Mouse (Mus musculus) lung, adult 18-20 months (tissue): ENCODE measurements around the gene Trappc2l.

Experiments
- DNase-seq, 2 experiments: peaks; one replicate each; pipeline ENCODE4 v3.0.0; 2022; ENCODE audit warnings: mixed read lengths in 2 of 2

Gene Trappc2l

DNA sequence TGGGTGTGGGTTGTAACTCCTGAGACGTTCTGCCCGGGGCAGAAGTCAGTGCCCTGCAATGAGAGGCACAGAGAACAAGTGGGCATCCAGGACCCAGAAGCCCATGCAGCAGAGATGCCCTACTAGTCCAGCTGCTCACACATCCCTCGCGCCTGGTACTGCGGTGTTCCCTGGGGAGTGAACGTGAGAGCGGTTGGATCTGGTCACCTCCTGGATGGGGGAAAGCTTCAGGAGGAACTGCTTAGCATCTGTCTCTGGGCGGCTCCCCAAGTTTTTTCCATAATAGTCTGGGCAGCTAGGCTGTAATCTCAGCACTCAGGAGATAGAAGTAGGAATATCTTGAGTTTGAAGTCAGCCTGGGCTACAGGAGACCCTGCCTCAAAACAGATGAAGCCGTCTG is 26.5 kb upstream of the Trappc2l start:
- DNase-seq = no peak

DNA sequence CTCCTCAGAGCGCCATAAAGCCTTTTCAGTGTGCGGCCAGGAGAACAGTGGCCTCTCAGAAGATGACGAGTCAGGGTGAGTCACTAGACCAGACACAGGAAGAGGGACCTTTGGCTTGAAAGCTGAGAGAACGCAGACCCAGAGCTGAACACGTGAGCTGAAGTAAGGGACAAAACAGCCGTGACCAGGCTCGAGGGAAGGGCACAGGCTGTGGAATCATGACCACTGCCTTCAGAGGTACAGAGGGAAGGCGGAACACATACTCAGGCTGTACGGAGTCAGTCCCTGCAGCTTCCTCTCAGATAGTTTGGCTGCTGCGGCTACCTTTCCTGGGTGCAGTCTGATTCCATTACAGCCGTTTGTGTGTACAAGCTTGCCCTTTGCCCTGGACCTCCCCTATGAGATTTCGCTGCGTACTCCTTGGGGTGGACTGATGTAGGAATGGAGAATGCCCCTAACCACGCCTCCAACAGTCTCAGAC is 26.0 kb upstream of the Trappc2l start:
- peak in 1 of 2 experiments; percentile 14 for DNase-seq

GRCm38 (mm10) chr8:122586171-122586570 is 25.3 kb upstream of the Trappc2l start:
- DNase-seq = no peak

GRCm38 (mm10) chr8:122586749-122587148 is 24.7 kb upstream of the Trappc2l start:
- no peak for DNase-seq

DNA sequence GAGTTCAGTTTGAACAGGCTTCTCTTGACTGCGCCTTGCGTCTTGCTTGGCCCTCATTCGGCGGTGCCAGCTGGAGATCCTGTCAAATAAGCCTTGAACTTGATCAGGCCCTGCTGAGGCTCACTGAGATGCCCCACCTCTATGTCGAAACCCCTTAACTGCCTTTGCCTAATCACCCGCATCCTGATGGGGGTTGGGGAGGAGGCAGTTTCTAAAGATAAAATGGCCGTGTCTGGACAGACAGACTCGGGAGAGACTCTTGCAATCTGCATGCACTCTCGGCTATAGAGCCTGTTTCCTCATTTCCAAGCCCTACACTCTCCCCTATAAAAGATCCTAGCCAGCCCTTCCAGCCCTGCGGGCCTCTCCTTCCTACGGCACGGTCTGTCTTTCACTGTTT is 18.2 kb upstream of the Trappc2l start:
- DNase-seq = peak in 1 of 2 experiments; percentile 18

GRCm38 (mm10) chr8:122593783-122594507 is 17.5 kb upstream of the Trappc2l start:
- no peak for DNase-seq

- no peak for DNase-seq
Observed at GRCm38 (mm10) chr8:122596031-122596430, 15.4 kb upstream of the Trappc2l start.

- DNase-seq = no peak
Observed at GRCm38 (mm10) chr8:122600666-122601065, 10.8 kb upstream of the Trappc2l start.

DNA sequence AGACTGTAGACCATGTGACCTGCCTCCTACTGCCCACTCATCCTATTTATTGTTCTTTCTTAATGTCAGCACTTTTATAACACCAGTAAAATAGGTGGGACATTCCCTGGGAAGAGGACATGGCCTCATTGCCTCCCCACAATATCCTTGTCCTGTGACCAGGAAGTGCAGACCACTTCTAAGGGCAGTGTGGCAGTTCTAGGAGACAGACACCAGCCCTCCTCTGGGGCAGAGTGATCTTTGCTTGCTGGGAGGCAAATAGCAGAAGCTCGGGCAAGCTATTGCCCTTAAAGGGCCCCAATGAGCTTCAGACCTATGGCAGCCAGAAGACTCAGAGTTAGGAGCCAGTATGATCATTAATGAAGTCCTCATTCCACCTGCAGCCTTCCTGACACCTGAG is 6.8 kb upstream of the Trappc2l start:
- no peak for DNase-seq

DNA sequence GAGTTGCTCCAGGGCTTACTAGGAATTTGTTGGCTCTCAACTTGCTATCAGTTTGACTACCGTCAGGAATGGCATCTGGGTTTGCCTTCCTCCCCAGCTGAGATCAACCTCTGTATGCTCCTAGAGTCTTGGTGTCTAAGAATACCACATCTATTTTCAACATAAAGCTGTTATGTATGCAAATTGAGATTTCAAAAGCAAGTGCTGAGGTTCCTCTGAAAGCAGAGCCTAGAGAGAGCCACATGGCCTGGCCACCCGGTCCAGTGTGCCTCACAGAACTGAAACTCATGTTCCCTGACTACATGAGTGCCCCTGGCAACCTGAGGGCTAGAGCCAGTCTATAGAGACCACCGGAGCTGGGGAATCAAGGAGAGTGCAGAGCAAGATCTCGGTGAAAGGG is 6.1 kb upstream of the Trappc2l start:
- DNase-seq = no peak

GRCm38 (mm10) chr8:122606810-122607209 is 4.6 kb upstream of the Trappc2l start:
- no peak for DNase-seq

GRCm38 (mm10) chr8:122610209-122610608 is 1.2 kb upstream of the Trappc2l start:
- no peak for DNase-seq

DNA sequence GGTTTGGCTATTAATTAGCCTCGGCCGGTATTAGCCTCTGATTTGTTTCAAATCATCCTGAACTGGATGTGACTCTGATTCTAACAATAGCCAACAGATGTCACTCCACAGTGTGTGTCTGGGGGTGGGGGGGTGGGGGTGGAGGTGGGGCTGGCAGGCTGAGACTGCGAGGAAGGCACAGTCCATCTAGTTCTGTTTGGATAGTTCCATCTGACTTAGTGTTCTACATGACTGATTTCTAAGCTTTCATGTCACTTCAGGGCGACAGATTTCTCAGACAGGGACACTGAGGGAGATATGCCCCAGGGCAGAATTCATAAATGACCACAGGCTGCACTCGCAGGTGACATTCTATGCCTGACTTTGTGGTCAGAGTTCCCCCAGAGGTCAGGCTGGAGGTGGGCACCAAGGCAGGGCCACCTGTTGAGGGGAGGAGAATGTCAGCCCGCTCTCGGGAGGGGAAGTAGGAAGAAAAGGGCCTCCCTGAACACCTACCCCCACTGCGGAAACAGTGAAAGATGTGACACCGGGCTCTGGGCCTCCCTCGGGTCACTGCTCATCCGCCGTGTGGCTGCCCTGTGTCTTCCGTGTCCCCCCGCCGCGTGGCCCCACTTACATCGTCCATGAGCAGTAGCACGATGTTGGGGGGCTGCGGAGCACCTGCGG is 695 bp upstream of the Trappc2l start:
- no peak for DNase-seq

- peak; percentile 43 to 63 for DNase-seq
Observed at GRCm38 (mm10) chr8:122616181-122616905, 4.9 kb downstream of the Trappc2l start.

DNA sequence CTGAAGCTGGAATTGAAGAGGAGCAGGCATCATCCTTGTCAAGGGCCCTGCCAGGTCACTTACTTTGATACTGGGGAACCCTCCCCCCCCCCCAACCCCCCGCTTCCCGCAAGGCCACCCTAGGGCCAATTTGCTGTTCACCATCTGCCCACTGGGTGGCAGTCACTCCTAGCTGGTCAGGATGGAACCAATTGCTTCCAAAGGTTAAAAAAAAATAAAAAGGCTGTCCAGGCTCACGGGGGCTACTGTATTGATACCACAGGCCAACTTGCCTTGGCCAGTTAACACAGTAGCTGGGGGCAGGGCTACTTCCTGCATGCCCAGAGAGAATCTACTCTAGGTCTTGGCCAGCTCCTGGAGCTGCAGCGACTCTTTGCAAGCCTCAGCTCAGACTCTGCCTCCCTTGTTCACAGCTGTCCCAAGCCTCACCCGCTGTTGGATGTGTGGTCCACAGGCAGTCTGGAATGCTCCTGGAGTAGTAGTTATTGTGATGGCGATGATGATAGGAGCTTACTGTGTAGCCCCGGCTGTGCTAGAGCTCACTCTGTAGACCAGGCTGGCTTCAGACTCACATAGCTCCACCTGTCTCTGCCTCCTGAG is 6.6 kb downstream of the Trappc2l start:
- peak; percentile 79 to 87 for DNase-seq

DNA sequence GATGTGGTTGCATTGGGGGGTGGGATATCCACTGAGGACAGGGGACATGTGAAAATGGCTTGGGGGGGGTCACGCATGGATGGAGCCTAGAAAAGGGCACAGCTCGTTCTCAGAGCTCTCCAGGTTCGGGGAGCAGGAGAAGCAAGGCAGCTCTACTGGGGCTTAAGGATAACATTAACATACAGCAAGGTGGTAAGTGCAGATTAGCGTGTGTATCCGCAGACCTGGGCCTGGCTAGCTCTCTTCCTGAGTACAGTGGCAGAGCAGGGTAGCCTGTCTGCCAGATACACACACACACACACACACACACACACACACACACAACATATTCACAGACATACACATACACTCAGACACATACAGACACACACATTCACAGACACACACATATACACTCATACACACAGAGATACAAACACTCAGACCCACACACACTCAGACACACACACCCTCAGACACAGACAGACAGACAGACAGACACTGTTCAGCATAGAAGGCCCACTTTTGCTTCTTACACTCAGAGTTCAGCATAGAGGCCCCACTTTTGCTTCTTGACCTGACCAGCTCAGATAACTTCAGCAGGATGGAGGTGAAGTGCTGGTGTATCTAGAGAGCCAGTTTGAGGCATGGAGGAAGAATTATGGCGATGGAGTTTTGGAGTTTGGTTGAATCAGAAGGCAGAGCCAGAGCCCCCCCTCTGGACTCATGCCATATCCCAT is 7.4 kb downstream of the Trappc2l start:
- DNase-seq = no peak

DNA sequence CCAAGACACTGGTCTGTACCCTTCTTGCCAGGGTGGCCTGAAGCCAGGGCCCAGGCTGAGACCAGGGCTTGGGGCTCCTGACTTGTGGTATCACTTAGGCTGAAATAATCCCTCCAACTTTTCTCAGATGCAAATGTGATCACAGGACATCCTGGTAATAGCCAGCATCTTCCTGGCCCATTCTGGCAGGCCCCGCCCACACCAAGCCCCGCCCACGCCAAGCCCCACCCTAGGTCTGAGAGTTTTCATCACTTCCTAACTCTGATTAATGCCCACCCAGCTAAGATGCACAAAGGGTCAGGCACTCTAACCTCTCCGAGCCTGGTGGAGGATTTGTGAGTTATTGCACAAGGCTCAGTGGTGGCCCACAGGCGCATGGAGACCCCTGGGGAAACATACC is 9.0 kb downstream of the Trappc2l start:
- DNase-seq = no peak

DNA sequence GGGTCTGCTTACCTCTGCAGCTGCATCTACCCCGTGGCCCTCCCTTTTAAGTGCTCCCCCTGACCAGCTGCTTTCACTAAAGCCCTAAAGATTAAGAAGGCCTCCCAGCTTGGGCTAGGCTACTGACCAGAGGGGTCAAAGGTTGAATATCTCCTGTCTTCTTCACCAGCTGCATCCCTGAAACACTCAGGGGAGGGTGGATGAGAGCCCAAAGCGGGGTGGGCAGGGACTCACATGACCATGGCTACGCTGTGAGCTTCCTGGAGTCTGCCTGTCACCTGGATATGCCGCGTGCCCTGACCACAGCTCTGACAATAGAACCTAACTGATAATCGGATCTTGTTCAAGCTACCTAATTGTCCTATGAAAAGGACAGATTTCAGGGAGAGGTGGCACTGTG is 11.3 kb downstream of the Trappc2l start, which contains the start of gene Pabpn1l:
Pabpn1l (minus strand) TSS at position 13 of the 400 bp plus-strand sequence.
- no peak for DNase-seq

GRCm38 (mm10) chr8:122623844-122624642 is 12.6 kb downstream of the Trappc2l start:
- peak in 1 of 2 experiments; percentile 30 for DNase-seq

- no peak for DNase-seq
Observed at GRCm38 (mm10) chr8:122624653-122625052, 13.2 kb downstream of the Trappc2l start.

DNA sequence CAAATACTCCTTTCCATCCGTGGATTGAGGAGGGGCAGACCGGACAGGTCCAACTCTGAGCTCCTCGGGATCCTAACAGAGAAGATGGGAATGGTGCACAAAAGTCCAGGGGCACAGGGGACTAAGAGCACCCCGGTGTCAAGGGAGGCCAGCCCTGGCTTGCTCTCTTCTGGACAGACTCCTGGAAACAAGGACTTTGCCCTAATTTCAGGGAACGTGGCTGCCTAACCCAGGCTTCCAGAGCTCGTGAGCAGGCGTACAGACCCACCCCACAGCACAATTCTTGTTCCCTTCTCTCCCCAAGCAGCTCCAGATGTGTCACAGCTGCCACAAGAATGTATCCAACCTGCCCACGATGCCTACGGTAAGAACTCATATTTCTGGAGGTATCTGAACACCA is 14.4 kb downstream of the Trappc2l start:
- DNase-seq = no peak

- DNase-seq = no peak
Observed at GRCm38 (mm10) chr8:122626896-122627295, 15.5 kb downstream of the Trappc2l start.
